Mouse (Mus musculus) liver, adult 2 months (tissue): Measurements from ENCODE around the gene Heatr1. TPM values are rescaled to one million over a fixed set of nuclear protein-coding genes. Genes with fewer than 3 reads are reported as not detected.

Source experiments
- DNase-seq: peaks from one replicate; pipeline ENCODE4 v3.0.0-alpha.2; 2011; ENCODE audit warnings: low read depth, low spot score; ENCODE audit errors: extremely low read depth
- H3K27ac ChIP-seq: fragments of 200-500 bp; replicated peaks from 2 replicates; pipeline ENCODE4 v1.5.1; 2012; ENCODE audit warnings: low read depth, mild to moderate bottlenecking, control low read depth, inconsistent platforms, low read length; ENCODE audit not compliant: insufficient read depth
- H3K27me3 ChIP-seq: fragments of 200-500 bp; 2 replicates; pipeline ENCODE4 v1.6.1; 2012; ENCODE audit warnings: mild to moderate bottlenecking, moderate library complexity, low read length, inconsistent platforms; ENCODE audit not compliant: control insufficient read depth, insufficient read depth
- H3K36me3 ChIP-seq: fragments of 200-500 bp; 2 replicates; pipeline ENCODE4 v1.6.1; 2012; ENCODE audit warnings: low read length, inconsistent platforms; ENCODE audit not compliant: control insufficient read depth, insufficient read depth
- H3K4me1 ChIP-seq: fragments of 200-500 bp; 2 replicates; pipeline ENCODE4 v1.6.1; 2011; ENCODE audit warnings: low read length; ENCODE audit not compliant: control insufficient read depth, insufficient read depth
- H3K4me3 ChIP-seq: fragments of 200-500 bp; 2 replicates; pipeline ENCODE4 v1.5.1; 2011; ENCODE audit warnings: low read depth, mild to moderate bottlenecking, control low read depth, low read length, moderate library complexity; ENCODE audit not compliant: insufficient read depth
- H3K79me2 ChIP-seq: fragments of 200-500 bp; 2 replicates; pipeline ENCODE4 v1.6.1; 2012; ENCODE audit warnings: inconsistent platforms, mild to moderate bottlenecking, low read length, moderate library complexity; ENCODE audit not compliant: control insufficient read depth, insufficient read depth
- H3K9ac ChIP-seq: fragments of 200-500 bp; 2 replicates; pipeline ENCODE4 v1.6.1; 2012; ENCODE audit warnings: low read depth, mild to moderate bottlenecking, control low read depth, inconsistent platforms, low read length
- CTCF ChIP-seq: fragments of 200-500 bp; IDR thresholded peaks from 2 replicates; pipeline ENCODE4 v1.5.1; 2011; ENCODE audit warnings: low read depth, low read length, control low read depth
- POLR2A ChIP-seq: fragments of 200-500 bp; IDR thresholded peaks from 2 replicates; pipeline ENCODE4 v1.6.1; 2011; ENCODE audit warnings: low read length, control low read depth; ENCODE audit not compliant: insufficient read depth; ENCODE audit errors: extremely low read depth
- WGBS: fragments of 180-500 bp; shearing (Covaris S2); methylation state at CpG from one replicate; pipeline ENCODE4 v1.1.7; 2018; 5-methylcytosine and 5-hydroxymethylcytosine counted together
- polyA plus RNA-seq: library from polyadenylated mRNA; depleted of rRNA; stranded (reverse); fragments of >200 nt; gene quantifications from 2 replicates; pipeline ENCODE4 v1.2.3, GENCODE M21; 2012
- total RNA-seq: library from RNA; depleted of rRNA; stranded (reverse); fragments of >200 nt; gene quantifications from 2 replicates; pipeline ENCODE4 v1.2.3, GENCODE M21; 2014

Heatr1 gene
- total and polyA plus RNA-seq, 2 experiments, result 12.8 to 16.1 TPM

DNA sequence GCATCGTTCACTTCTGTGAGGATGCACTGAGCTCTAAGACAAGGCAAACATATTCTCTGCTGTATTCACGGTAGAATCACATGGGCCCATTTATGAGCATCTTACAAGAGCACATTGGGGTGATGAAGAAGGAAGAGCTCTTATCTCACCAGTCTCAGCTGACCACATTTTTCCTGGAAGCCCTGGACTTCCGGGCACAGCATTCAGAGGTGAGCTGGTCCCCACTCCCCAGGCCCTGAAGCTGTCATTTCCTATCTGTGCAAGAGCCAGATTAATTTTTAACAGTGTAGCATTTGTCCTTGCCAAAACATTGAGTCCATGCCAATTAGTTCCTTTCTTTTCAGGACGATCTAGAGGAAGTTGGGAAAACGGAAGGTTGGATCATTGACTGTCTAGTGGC is 39.0 kb downstream of the Heatr1 start:
- Histone ChIP-seq H3K27me3 (no peaks in the 10 kb centered on the region), H3K36me3 (peaks cover 42% of the 10 kb centered on the region), H3K4me3 (0 out of 2 replicates have a peak overlapping the region, but pooled peaks have one; percentile 6), H3K79me2 (no peaks in the 10 kb centered on the region), H3K9ac (no peak overlapping the region), H3K4me1 (peaks cover 15% of the 10 kb centered on the region), H3K27ac (peak overlapping the region; percentile 86)
- WGBS, result 11% methylated on average over 5 of the region's 5 CpGs
- DNase-seq, result peak; percentile 90
- TF ChIP-seq CTCF (no peak), POLR2A (no peak)

- H3K36me3 ChIP-seq, result peaks cover 64% of the 10 kb centered on the region
- WGBS, result 96% methylated on average over 3 of the region's 3 CpGs
- H3K4me3 ChIP-seq, result no peak overlapping the region
- H3K79me2 ChIP-seq, result no peaks in the 10 kb centered on the region
- H3K27me3 ChIP-seq, result no peaks in the 10 kb centered on the region
- DNase-seq, result no peak
- H3K27ac ChIP-seq, result no peak overlapping the region
- no peaks in the 10 kb centered on the region for H3K4me1 ChIP-seq
- no peak for TF ChIP-seq POLR2A
- TF ChIP-seq CTCF, result no peak
- no peak overlapping the region for H3K9ac ChIP-seq
Observed at GRCm38 (mm10) chr13:12439586-12439985, 44.8 kb downstream of the Heatr1 start.

DNA sequence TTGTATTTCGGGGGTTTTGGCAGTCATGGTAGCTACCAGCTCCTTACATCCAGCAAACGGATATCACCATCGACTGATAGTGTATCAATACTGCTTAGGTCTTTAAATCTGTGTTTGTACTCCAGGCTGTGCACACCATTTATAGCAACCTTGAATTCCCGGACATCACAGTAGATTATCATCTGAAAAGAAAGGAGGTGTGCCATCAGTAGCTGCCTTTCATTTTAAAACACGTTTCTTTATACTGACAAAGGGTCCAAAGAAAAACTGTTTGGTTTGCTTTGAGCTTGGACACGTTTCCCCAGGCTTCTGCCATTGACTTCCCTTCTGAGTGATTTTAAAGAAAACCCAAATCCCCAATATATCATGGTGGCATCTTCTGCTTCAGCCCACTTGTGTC is 46.0 kb downstream of the Heatr1 start:
- no peak for DNase-seq
- no peak overlapping the region for H3K27ac ChIP-seq
- peaks cover 65% of the 10 kb centered on the region for H3K36me3 ChIP-seq
- no peak for TF ChIP-seq CTCF
- no peak for TF ChIP-seq POLR2A
- H3K79me2 ChIP-seq, result no peaks in the 10 kb centered on the region
- WGBS, result 89% methylated on average over 6 of the region's 6 CpGs
- no peak overlapping the region for H3K9ac ChIP-seq
- H3K27me3 ChIP-seq, result no peaks in the 10 kb centered on the region
- no peaks in the 10 kb centered on the region for H3K4me1 ChIP-seq
- no peak overlapping the region for H3K4me3 ChIP-seq

DNA sequence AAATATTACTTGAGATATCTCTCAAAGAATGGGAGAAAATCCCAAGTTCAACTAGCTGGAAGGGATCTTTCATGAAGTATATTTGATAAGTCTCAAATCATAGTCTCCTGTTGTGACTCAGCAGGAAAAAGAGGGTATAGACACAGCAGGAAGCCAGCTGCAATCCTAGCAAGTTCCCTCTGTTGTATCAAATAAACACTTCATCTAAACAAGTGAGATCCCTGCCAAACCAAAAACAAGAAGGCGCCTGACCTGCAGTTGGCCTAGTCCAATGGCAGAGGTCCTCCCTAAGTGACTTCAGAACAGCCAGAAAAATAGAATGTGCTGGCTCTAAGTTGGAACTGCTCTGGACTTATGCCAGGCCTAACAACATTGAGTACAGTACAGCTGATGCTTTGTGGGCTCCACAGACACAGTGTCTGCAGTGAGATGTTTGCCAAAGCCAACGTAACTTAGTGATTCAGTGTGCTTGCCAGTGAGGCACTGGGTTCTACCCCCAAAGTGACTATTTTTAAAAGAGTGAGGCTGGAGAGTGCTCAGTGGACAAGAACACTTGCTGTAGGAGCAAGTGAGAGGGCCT is 47.3 kb downstream of the Heatr1 start:
- peak; percentile 52 for DNase-seq
- Histone ChIP-seq H3K27ac (no peak overlapping the region), H3K36me3 (peaks cover 71% of the 10 kb centered on the region), H3K27me3 (no peaks in the 10 kb centered on the region), H3K4me3 (no peak overlapping the region), H3K79me2 (no peaks in the 10 kb centered on the region), H3K4me1 (no peaks in the 10 kb centered on the region), H3K9ac (no peak overlapping the region)
- no peak for TF ChIP-seq CTCF
- TF ChIP-seq POLR2A, result no peak
- 43% methylated on average over 2 of the region's 2 CpGs for WGBS

- Histone ChIP-seq H3K4me3 (no peak overlapping the region), H3K4me1 (peaks cover 27% of the 10 kb centered on the region), H3K27ac (no peak overlapping the region), H3K27me3 (no peaks in the 10 kb centered on the region), H3K79me2 (peaks cover 8% of the 10 kb centered on the region; the same call in 1 of the 2 replicates), H3K9ac (no peak overlapping the region), H3K36me3 (peaks cover 46% of the 10 kb centered on the region)
- no peak for DNase-seq
- no peak for TF ChIP-seq POLR2A
- no peak for TF ChIP-seq CTCF
- 96% methylated on average over 14 of the region's 14 CpGs for WGBS
Observed at GRCm38 (mm10) chr13:12453150-12453549, 58.3 kb downstream of the Heatr1 start.

GRCm38 (mm10) chr13:12454686-12455390 is 60.0 kb downstream of the Heatr1 start:
- H3K36me3 ChIP-seq, result peaks cover 51% of the 10 kb centered on the region
- peaks cover 34% of the 10 kb centered on the region for H3K4me1 ChIP-seq
- H3K27me3 ChIP-seq, result no peaks in the 10 kb centered on the region
- H3K27ac ChIP-seq, result peak overlapping the region; percentile 97
- TF ChIP-seq POLR2A (no peak), CTCF (no peak)
- peak overlapping the region; percentile 35 for H3K9ac ChIP-seq
- WGBS, result 32% methylated on average over 7 of the region's 7 CpGs
- peaks cover 12% of the 10 kb centered on the region; the same call in 1 of the 2 replicates for H3K79me2 ChIP-seq
- no peak overlapping the region for H3K4me3 ChIP-seq
- peak; percentile 96 for DNase-seq
